Mouse (Mus musculus) heart, postnatal 4 days (tissue): ENCODE results near the gene Lcorl. TPM values are rescaled to one million over a fixed set of nuclear protein-coding genes. Genes with fewer than 3 reads are reported as not detected.

Experiments used
- DNase-seq: peaks from one replicate; pipeline ENCODE4 v3.0.0; 2021
- total RNA-seq, 2 experiments: library from RNA; stranded (reverse); gene quantifications; 2 replicates each; pipeline ENCODE4 v1.2.3; 2021

The Lcorl gene
- total RNA-seq: 10 to 100 TPM; 25.2 to 29.1 TPM

DNA sequence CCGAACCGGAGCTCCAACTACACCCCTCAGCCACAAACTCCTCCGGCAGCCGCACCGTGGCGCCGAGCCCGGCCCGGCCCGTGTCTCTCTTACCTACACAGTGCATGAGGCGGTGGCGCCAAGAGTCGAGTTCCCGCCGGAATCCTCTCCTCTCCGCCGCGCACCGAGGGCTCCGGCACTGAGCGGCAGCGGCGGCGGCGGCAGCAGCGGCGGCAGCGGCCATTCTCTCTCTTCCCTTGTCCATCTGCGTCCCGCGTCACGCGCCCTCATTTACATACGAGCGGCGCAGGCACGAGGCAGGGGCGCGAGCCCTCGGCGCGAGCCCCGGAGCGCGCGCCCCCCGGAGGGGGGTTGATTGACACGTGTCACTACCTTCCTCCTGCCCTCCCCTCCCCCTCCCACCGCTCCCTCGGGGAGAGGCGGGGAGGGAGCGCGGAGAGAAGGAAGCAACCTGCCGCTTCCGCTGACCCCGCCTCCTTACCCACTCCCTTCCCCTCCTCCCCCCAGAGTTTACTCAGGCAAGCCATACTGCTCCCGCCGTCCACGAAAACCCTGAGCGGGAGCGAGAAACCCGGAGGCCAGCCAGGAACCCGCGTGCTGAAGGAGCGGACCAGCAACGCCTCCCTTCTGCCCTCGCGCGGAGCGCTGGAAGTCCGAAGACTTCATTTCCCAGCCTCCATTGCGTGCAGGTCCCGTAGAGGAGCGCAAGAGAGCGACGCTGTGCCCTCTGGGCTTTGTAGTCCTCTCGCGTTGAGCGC, at the start of gene Lcorl:
TSS of gene Lcorl (minus strand) at position 362 of the 758 bp plus-strand sequence.
- DNase-seq: peak; percentile 95

DNA sequence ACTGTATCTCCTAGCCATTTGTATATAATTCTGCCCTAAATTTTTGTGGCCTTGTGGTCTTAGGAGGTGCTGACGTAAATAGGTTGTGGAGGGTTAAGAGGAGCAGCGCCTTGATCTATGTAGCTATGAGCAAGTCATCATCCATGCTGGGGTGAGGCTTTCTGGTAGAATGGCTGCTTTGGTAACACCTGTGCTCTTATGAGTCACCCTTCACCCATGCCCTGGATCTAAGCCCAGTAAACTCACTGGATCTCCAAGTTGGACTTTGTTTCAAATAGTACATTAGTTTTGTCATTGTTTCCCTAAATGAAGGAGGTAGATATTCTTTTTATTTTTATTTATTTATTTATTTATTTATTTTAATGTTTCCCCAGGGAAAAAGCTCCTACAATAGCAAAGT, 47.3 kb upstream of the Lcorl start:
- no peak for DNase-seq

DNA sequence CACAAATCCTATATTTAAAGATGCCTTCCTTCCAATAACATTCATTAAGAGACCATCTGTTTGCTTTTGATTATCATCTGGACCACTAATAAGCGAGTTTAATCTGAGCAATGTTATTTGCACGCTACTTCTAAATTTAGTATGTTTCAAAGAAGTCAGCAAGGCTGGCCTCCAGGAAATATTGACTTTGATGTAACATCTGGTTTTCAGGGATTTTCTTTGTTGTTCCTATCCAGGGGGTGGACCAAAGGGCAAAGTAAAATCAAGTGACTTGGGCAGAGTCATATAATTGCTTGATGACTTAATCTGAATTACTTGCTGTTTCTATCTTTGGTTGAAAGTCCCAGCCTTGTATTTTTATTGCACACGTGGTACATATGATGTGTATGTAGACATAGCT, 45.8 kb upstream of the Lcorl start:
- no peak for DNase-seq

DNA sequence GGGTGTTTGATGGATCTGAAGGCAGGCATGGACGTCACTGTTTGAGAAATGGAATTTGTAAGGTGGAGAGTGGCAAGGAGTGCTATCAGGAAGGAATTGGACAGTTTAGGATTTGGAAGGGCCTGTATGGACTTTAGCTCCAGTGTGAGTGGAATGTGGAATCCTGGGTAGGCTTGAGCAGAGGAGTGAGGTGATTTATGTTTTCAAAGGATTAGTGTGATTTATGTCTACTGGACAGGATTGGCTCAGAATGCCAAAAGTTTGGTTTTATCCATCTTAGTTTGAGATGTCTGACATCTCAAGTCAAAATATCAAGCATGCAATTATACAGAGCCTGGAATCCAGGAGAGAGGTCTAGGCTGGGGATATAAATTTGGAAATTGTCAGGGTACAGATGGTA, 37.9 kb upstream of the Lcorl start:
- DNase-seq: no peak

DNA sequence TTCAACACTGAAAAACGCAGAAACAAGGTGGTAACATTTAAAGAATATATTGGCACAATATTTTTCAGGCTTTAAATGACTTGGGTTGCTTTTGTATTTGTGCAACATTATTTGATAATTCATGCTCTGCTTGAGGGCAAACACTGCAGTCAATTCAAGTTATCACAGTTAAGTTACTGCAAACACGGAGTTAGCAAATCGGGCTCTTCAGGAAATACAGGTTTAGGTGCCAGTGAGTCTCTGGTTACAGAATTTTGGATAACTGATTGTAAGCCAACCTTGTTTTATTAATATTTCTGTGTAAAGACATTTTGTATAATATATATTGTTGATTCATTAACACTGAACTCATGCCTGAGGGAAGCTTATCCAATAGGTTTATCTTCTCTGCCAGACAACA, 36.3 kb upstream of the Lcorl start:
- no peak for DNase-seq

DNA sequence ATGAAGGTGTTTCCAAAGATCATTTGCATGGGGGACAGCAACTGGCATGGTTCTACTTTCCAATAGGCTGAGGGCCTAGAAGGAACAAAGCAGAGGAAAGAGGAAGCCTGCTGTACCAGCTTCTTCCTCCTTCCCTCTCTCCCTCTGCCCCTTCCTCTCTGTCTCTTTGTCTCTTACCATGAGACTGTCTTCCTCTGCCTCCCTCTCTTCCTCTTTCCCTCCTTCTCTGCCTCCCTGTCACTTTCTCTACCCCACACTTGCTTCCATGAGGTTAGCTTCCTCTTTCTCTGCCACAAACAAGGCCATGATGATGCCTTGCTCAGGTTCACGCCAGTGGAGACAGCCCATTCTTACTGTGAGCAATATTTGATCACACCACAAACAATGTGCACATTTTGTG, 18.9 kb upstream of the Lcorl start:
- DNase-seq: no peak

DNA sequence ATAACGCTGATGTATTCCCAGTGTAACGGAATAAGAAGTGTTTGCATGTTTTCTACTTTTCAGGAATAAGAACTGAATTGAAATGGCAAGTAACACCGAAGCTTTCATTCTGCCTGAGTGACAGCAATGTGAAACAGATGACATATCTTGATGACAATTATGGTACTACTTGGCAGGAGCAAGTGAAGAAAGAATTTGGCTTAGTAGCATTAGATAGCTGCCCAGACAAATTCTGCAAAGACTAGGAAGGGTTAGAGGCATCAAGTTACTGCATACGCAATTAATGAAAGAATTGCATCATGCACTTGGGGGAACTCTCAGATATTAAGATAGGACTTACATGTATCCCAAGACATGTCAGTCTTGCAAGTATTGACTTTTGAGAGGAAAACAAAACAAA, 18.1 kb upstream of the Lcorl start:
- DNase-seq: no peak

DNA sequence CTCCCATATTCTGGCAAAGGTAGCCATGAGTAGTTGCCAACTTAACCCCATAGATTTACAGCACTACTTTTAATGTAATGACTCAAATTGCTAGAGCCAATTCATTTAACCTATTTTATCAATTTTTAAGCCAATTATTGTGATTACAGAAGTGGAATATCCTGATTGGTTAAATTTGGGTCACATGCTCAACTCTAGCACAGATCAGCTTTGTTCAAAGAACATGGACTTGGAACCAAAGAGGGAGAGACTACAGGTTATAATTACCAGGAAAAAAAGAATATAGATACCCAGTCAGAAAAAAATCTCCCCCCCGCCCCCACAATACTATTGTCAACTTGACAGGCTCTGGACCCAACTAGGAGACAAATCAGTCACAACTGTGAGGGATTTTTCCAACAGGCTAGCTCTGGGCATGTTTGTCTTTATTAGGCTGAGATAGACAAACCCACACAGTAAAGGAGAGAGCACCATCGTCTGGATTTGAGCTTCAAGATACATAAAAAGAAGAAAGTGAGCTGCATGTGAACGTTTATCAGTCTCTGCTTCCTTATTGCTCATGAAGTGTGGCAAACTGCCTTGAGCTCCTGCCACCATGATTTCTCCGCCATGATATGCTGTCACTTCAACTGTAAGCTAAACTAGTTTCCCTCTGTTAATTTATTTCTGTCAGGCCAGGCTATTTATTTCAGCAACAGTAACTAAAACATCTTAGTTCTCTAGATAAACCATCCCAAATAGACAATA, 17.0 kb upstream of the Lcorl start:
- DNase-seq: no peak

DNA sequence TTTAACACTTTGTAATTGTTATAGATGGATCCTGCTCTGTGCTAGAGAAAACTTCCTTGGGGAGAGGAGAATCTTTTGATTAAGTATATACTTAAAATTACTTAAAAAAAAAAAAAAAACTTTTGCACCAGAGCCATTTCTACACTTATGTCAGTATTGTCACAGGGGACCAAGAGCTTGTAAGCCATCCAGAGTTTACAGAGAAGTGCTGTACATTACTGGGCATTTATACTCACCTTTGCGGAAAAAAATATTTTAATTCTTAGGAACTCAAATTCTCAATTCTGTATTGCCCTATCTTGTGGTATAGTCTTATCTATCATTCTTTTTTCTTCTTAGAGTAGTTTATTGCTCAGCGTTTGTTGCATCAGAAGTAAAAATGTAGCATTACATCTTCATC, 953 bp upstream of the Lcorl start:
- DNase-seq: no peak

DNA sequence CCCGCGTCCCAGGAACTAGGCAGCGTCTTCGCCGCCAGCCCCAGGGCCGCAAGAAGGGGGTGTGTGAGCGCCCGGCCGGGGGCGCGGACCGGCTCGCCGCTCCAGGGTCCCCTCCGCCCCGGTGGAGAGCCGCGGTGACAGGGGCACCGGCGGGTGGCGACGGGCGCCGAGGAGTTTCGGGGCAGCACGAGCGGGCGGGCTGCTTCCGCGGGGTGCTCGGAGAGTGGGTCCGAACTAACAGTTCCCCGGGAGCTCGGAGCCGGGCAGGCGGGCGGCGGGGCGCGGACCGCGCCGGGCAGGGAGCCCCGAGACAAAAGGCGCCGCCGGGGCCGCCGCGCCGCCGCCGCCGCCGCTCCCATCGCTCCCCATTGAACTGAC, 550 bp downstream of the Lcorl start:
- no peak for DNase-seq

DNA sequence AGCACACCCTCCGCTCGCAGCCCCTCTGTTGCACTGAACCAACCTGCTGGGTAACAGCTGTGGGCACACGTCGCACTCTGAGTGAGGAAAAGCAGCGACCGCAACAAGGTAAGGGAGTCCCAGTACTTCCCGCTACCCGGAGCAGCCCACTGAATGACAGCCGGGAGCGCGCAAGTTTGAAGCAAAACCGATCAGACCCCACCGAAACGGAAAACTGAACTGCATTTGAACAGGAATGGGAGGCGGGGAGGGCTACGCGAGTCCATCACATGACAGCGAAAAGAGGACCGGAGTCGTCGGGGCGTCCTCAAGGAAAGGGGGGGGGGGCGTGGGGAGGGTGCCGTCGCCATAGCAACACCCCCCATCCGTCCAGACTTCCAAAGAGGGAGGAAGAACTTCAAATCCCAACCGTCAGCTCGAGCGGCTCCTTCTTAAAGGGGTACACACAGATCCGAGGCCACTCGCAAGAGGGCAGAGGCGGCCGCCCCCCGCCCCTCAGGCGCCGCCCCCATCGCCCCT, 1.1 kb downstream of the Lcorl start:
- peak; percentile 63 for DNase-seq

DNA sequence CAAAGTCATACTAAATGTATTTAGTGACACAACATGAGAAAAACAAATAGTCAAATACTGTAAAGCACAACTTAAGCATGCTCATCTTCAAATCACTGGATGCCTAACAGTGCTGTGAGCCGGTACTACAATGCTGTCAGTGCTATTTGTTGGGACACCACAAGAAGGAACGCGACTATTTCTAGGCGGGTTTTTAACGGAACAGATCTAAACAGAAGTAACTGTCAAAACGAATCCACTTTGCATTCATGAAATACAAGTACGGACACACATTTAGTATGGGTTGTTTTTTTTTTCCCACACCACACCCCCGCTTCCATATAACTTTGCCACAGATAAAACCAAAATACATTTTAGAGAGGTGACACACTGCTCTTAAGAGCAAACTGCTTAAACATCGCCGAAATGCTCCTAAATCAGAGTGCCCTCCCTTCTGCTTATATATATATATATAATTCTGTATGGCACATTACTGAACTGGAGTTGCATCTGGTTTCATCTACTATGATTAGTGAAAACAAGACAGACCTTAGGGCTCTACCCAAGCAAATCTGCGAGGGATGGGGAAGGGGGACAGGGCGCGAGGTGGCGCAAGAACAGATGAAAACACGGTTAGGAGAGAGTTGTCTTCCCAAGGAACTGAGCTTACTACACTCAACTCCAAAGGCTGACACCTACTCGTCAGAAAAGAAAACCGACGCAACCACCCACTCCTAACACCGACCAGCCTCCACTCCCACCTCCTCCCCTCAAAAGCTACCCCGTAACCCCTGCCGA, 1.7 kb downstream of the Lcorl start:
- DNase-seq: peak; percentile 56

DNA sequence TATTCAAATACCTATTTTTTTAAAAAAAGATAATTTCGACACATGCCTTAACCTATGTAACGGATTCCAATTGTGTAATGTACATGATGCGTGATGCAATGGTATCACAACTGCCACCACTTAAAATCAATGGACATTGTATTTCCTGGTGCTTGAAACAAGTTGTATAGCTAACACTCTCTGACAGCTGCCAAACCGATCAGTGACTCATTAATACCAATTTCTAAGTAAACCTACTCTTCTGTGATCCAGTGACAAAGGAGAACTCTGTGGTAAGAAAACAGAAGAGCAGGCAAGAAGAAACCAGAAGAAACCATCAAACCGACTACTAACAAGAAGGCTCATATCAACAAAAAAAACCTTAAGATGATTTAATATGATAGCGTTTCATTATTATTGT, 12.7 kb downstream of the Lcorl start:
- no peak for DNase-seq

DNA sequence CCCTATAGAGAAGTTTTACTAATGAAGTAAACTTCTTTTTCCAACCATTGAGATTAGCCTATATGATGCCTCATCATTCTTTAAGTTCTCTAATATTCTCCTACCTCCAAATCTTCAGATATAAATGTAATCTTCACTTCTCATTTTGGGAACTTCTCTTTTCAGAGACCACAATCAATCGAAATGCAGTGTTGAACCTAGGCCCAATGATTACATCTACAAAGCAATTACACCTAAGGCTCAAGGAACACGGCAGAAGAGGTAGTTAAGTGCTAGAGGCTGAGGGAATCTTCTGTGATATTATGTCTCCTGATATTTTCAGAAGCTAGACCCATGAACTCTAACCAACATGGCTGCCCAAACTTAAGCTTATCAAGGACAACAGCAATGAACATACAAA, 22.3 kb downstream of the Lcorl start:
- no peak for DNase-seq

DNA sequence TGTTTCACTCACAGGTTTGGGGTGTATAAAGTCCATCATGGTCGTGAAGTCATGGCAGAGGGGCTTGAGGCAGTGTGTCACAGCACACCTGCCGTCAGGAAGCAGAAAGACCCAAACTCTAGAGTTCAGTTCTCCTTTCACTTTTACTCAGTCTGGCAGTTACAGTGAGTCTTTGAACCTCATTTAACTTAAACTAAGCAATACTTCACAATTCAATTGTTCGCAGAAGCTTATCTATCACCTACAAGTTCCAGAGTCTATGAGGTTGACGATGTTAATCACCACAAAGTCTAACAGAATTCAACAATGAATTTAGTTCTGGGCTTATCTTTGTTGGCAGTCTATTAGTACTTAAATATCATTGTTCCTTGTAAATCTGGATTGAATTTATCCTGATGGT, 45.9 kb downstream of the Lcorl start:
- DNase-seq: no peak

DNA sequence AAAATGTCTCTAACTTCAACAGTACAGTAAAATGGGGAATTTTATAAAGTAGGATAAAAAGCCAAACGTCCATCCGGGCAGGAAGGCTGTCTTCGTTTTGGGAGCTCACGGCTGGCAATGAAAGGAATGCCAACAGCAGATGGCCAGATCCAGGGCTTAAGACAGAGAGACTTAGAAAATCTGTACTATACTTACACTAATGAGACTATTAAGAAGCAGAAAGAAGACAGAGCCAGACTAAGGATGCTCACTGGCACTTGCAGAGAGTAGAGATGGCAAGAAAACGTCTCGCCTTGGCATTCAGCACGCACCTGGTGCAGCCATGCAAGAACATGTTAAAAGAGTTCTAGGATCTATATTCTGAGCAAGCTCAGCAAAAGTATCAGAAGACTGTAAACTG, 65.6 kb downstream of the Lcorl start:
- no peak for DNase-seq

DNA sequence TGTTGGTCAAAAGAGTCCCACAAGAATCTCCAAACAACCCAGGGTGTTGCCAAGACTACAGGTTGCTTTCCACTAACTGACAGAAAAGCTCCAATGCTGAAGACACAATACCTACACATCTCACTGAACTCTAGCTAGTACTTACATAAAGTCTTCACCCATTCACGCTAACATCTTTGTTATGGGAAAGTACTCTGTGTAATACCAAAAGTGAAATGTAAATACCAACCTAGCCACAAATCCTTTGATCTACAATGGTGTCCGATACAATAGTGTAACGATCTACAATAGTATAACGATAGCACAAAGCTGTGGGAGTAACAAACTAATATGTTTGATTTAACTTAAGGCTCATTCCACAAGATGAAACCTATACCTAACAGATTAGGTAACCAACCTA, 67.2 kb downstream of the Lcorl start:
- no peak for DNase-seq

DNA sequence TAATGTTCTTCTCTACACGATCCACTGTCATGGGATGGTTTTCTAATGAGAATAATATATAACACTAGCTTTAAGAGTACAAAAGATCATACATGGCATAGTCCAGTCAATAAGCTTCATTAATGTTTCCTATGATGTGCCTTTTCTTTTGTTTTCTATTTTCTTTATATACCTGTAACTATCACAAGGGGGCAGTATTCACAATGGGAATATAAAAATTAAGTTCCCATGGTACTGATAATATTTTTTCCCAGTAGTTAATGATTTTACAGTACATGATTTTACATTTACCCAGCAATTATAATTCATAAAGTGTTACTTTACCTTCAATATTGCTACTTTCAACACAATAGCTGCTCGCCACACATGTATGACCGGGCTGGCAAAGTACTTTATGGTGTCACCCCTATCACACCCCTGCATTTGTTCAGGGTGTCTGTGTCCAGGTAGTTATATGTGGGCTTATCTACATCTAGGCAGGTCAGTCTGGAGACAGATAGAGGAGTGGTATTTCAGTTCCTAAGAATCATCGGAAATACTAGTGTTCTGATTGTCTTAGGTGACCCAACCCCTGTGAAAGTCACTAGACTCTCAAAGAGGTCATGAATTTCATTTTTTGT, 99.8 kb downstream of the Lcorl start:
- DNase-seq: no peak

DNA sequence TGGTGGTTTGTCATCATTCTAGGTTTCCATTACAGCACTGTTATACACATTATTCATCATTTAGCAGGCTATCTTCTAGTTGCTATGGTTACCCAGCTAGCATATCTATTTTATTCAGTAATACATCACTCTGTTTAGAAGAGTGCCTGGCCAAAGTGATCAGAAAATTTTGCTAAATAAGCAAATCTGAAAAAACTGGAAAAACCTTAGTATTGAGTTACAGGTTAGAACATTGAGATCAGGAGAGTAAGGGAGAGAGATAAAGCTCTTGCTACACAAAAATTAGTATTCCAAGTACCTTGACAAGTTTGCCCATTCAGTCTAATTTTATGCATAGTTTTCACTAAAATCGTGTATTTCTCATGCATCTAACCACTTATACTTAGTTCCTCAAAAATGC, 119.5 kb downstream of the Lcorl start:
- DNase-seq: no peak

DNA sequence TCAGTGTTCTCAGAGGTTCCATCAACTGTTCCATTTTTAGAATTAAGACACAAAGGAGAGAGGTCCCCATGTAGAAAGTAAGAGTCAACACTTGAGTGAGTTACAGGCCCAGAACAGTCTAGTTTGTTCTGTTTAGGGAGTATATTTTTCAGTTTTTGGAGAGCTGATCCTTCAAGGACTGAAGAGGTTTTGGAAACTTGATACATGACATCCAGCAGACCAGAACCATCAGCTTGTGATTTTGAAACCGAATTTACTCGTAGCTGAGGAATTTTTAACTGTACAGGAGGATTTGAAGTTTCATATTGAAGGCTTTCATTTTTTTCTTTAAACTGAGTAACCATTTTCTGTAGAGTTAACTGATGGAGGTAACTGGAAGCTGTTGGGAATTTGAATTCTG, 123.7 kb downstream of the Lcorl start:
- DNase-seq: no peak

DNA sequence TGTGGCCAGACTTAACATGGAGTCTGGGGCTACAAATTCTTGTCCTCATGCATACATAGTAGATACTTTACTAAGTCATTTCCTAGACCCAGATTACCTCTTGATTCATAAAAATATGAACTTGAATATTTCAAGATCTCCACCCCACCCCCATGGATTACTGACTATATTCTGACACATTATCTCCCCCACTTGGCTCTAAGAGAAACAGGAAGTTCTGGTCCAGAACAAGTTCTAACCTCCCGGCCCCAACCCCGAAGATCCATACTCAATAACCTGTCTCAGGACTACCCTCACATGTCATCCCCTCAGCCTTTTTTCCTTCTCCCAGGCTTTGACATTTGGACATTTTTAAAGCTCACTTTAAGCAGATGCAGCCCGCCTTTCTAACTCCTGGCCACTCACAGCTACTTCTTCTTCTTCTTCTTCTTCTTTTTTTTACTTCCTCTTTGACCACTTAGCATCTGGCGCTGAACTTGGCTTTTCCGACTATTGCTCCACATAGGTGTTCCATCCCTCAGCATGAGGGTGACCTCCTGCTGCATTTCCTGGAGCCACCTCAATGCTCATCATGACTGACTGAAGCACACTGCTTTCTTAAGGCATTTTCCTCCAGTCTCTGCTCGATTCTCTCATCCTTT, 138.4 kb downstream of the Lcorl start:
- no peak for DNase-seq

DNA sequence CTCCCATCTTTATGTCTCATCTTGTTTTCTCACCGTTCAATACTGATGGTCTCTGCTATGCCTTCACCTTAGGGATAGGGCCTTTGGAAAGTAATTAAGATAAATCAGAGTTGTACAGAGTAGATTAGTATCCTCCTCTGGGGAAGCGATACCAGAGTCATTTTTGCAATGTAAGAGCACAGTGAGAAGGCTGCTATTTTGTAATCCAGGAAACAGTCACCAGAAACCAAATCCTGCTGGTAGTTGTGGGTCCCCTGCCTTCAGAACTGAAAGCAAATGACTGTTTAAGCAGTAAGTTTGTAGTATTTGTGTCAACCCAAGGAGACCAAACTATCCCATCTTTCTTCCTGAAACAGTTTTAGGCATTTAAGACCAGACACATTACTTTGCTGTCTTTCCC, 147.8 kb downstream of the Lcorl start:
- DNase-seq: no peak
